Mouse (Mus musculus): Measurements from ENCODE around the gene Stn1. TPM values are rescaled to one million over a fixed set of nuclear protein-coding genes. Genes with fewer than 3 reads are reported as not detected.

Stn1 gene
- polyA plus RNA-seq, 1 experiment from 2014 or later, result 43.8 TPM

DNA sequence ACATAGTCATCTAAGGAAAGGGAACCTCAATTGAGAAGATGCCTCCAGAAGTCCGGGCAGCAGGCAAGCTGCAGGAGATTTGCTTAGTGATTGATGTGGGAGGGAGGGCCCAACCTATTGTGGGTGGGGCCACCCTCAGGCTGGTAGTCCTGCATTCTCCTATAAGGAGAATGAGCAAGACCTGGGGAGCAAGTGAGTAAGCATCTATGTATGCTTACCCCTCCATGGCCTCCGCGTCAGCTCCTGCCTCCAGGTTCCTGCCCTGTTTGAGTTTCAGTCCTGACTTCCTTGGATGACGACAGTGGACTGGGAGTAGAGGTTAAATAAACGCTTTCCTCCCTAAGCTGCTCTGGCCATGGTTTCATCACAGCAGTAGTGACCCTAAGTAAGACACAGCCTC, 22.2 kb downstream of the Stn1 start:
- 51% methylated on average over 5 of the region's 5 CpGs for WGBS
- Histone ChIP-seq H3K9ac (no peak overlapping the region), H3K9me3 (no peaks in the 10 kb centered on the region), H3K36me3 (peaks cover 3% of the 10 kb centered on the region; the same call in 1 of the 2 replicates), H3K4me1 (replicated peaks) (peaks cover 15% of the 10 kb centered on the region), H3K27ac (no peak overlapping the region), H3K27me3 (replicated peaks) (no peaks in the 10 kb centered on the region), H3K4me3 (replicated peaks) (no peak overlapping the region), H3K4me2 (replicated peaks) (no peak overlapping the region)
- ATAC-seq, result no peak

DNA sequence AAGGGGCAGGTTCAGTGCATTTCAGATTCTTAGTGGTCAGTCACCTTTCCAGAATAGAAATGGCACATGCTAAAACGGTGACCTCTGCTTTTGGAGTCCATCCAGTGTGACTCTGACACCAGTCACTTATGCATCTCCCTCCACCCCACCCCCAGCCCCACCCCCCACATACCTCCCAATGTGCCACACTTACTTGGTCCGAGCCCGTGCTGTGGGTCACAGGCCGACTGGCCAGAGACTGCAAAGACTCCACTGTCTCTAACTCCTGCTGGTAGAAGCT, 23.7 kb downstream of the Stn1 start:
- Histone ChIP-seq H3K4me2 (replicated peaks) (no peak overlapping the region), H3K9ac (no peak overlapping the region), H3K4me1 (replicated peaks) (peaks cover 24% of the 10 kb centered on the region)

DNA sequence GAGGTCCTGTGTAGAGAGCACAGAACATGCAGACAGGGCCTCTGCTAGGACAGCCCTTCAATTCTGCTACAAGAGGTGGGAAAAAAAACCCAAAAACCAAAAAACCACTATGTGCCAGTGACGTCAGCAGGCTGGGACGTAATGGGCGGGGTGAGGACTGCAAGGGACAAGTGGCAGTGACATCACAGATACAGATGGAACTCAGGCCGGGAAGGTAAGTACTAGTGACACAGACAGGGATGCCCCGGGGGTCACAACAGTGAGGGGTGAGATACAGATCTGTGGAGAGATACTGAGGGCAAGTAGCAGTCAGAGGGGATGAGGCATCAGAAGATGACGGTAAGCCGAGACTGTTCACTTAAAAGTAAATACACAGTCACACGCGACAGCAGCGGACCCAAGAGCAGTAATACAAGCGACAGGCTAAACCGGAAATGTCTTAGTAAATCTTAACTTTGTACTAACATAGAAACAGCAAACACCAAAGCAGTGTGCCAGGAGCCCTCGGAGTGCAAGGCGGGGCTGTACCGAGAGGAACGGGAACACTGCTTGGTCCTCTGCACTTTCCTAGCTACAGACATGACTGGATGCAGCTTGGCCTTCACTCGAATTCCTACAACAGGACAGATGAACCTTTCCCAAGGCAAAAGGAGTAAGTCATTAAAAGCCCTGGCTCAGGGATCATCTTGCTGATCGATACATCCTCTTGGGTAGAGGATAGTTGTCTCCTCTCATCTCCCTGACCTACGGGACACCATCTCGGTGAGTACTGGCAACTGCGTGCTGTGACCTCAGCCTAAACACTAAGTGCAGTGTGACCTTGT, 24.3 kb downstream of the Stn1 start:
- Histone ChIP-seq H3K36me3 (peaks cover 3% of the 10 kb centered on the region; the same call in 1 of the 2 replicates), H3K4me3 (replicated peaks) (no peak overlapping the region), H3K4me2 (replicated peaks) (no peak overlapping the region), H3K9ac (no peak overlapping the region), H3K27me3 (replicated peaks) (no peaks in the 10 kb centered on the region), H3K27ac (no peak overlapping the region), H3K4me1 (replicated peaks) (peaks cover 29% of the 10 kb centered on the region), H3K9me3 (no peaks in the 10 kb centered on the region)
- ATAC-seq, result no peak
- 64% methylated on average over 21 of the region's 21 CpGs for WGBS

More for the DNA sequence above, 23.7 kb downstream of the Stn1 start:
- no peak for ATAC-seq
- H3K27me3 ChIP-seq (replicated peaks), result no peaks in the 10 kb centered on the region
- H3K9me3 ChIP-seq, result no peaks in the 10 kb centered on the region
- no peak overlapping the region for H3K4me3 ChIP-seq (replicated peaks)
- H3K27ac ChIP-seq, result no peak overlapping the region
- 85% methylated on average over 4 of the region's 4 CpGs for WGBS
- H3K36me3 ChIP-seq, result peaks cover 3% of the 10 kb centered on the region; the same call in 1 of the 2 replicates

DNA sequence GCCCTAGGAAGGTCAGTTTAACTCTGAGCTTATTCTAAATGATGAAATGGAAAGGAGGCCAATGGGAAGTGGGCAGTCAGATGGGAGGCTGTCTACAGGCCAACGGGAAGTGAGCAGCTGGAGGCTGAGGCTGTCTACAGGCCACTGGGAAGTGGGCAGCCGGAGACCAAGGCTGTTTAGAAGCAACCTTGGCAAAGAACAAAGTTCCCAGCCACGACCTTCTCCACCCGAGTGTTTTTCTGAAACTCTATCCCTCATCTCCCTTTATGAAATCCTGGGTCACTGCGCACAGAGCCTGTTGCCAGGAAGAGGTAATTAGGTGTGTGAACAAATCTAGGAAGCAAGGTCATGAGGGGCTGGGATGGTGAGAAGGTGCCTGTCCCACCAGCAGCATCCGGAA, 25.3 kb downstream of the Stn1 start:
- peaks cover 3% of the 10 kb centered on the region; the same call in 1 of the 2 replicates for H3K36me3 ChIP-seq
- H3K9me3 ChIP-seq, result no peaks in the 10 kb centered on the region
- no peak for ATAC-seq
- no peak overlapping the region for H3K4me3 ChIP-seq (replicated peaks)
- peaks cover 36% of the 10 kb centered on the region for H3K4me1 ChIP-seq (replicated peaks)
- no peak overlapping the region for H3K4me2 ChIP-seq (replicated peaks)
- H3K9ac ChIP-seq, result no peak overlapping the region
- WGBS, result 73% methylated on average over 6 of the region's 6 CpGs
- H3K27me3 ChIP-seq (replicated peaks), result no peaks in the 10 kb centered on the region
- 0 out of 2 replicates have a peak overlapping the region, but pooled peaks have one; percentile 75 for H3K27ac ChIP-seq

- WGBS, result 80% methylated on average over 7 of the region's 7 CpGs
- no peak overlapping the region for H3K4me3 ChIP-seq (replicated peaks)
- peaks cover 3% of the 10 kb centered on the region; the same call in 1 of the 2 replicates for H3K36me3 ChIP-seq
- no peaks in the 10 kb centered on the region for H3K9me3 ChIP-seq
- no peak overlapping the region for H3K4me2 ChIP-seq (replicated peaks)
- no peaks in the 10 kb centered on the region for H3K27me3 ChIP-seq (replicated peaks)
- no peak overlapping the region for H3K9ac ChIP-seq
- peak overlapping the region; percentile 75 for H3K27ac ChIP-seq
- H3K4me1 ChIP-seq (replicated peaks), result peaks cover 36% of the 10 kb centered on the region
- no peak for ATAC-seq
Measured at GRCm38 (mm10) chr19:47511294-47511675, 26.0 kb downstream of the Stn1 start.

- Histone ChIP-seq H3K27me3 (replicated peaks) (no peaks in the 10 kb centered on the region), H3K9ac (no peak overlapping the region), H3K4me3 (replicated peaks) (no peak overlapping the region), H3K4me1 (replicated peaks) (peaks cover 36% of the 10 kb centered on the region), H3K4me2 (replicated peaks) (0 out of 2 replicates have a peak overlapping the region, but pooled peaks have one; percentile 28), H3K9me3 (no peaks in the 10 kb centered on the region), H3K27ac (peak overlapping the region; percentile 75), H3K36me3 (0 out of 2 replicates have a peak, but pooled peaks cover 3% of the 10 kb centered on the region)
- WGBS, result 57% methylated on average over 25 of the region's 25 CpGs
- no peak for ATAC-seq
Measured at GRCm38 (mm10) chr19:47510473-47511293, 26.6 kb downstream of the Stn1 start.

- Histone ChIP-seq H3K27me3 (replicated peaks) (no peaks in the 10 kb centered on the region), H3K4me3 (replicated peaks) (no peak overlapping the region), H3K4me1 (replicated peaks) (peaks cover 36% of the 10 kb centered on the region), H3K9ac (no peak overlapping the region), H3K27ac (peak overlapping the region; percentile 75), H3K4me2 (replicated peaks) (no peak overlapping the region), H3K36me3 (0 out of 2 replicates have a peak, but pooled peaks cover 3% of the 10 kb centered on the region), H3K9me3 (no peaks in the 10 kb centered on the region)
- no peak for ATAC-seq
- WGBS, result 73% methylated on average over 7 of the region's 7 CpGs
Measured at GRCm38 (mm10) chr19:47510135-47510472, 27.2 kb downstream of the Stn1 start.

DNA sequence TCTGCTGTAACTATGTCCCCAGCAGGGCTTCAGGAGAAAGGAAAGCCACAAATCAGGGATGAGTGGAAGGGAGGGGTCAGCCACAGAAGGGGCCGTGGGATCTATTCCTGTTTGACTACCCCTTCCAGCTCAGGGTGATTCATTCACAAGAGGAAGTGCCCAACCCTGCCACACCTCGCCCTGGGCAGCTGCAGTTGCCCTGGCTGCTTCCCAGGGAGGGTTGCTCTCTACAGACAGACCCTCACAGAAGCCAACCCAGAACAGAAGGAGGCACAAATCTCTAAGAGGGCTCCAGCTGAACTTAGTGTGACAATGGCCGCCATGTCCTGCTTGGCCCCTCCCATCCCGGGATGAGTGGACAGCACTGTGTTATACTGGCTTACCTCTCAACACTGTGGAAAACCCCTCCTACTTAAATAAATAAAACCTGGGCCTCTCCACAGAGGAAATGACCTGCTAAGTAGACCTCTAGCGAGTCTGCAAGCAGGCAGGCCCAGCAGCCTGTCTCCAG, 28.5 kb downstream of the Stn1 start:
- H3K4me2 ChIP-seq (replicated peaks), result peak overlapping the region; percentile 22; the same call in 1 of the 2 replicates
- peaks cover 36% of the 10 kb centered on the region for H3K4me1 ChIP-seq (replicated peaks)
- H3K9me3 ChIP-seq, result no peaks in the 10 kb centered on the region
- peak overlapping the region; percentile 90 for H3K27ac ChIP-seq
- peak; percentile 88 for ATAC-seq
- WGBS, result 29% methylated on average over 5 of the region's 5 CpGs
- H3K36me3 ChIP-seq, result 0 out of 2 replicates have a peak, but pooled peaks cover 3% of the 10 kb centered on the region
- H3K9ac ChIP-seq, result no peak overlapping the region
- no peaks in the 10 kb centered on the region for H3K27me3 ChIP-seq (replicated peaks)
- H3K4me3 ChIP-seq (replicated peaks), result no peak overlapping the region

DNA sequence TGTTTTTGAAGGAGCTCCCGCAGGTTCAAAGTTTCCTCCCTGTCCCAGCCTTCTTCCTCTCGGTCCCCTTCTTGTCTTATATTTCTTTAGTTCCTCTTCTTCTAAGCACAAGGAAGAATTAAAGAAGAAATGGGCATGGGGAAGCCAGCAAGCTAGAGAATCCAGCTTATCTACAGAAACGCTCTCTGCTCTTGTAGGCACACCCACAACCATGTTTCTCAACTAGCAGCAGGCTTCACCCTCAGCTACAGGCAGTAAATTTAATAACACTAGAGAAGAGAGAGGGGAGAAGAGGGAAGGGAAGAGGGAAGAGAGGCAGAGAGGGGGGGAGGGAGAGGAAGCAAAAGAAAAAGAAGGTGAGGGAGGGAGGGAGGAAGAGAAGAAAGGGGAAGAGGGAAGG, 29.1 kb downstream of the Stn1 start:
- Histone ChIP-seq H3K9ac (no peak overlapping the region; the same call in 1 of the 2 replicates), H3K36me3 (0 out of 2 replicates have a peak, but pooled peaks cover 3% of the 10 kb centered on the region), H3K27me3 (replicated peaks) (no peaks in the 10 kb centered on the region), H3K4me3 (replicated peaks) (no peak overlapping the region), H3K4me1 (replicated peaks) (peaks cover 34% of the 10 kb centered on the region), H3K27ac (peak overlapping the region; percentile 90), H3K4me2 (replicated peaks) (peak overlapping the region; percentile 22; the same call in 1 of the 2 replicates), H3K9me3 (no peaks in the 10 kb centered on the region)
- WGBS, result 40% methylated on average over 3 of the region's 3 CpGs
- peak; percentile 58 for ATAC-seq

DNA sequence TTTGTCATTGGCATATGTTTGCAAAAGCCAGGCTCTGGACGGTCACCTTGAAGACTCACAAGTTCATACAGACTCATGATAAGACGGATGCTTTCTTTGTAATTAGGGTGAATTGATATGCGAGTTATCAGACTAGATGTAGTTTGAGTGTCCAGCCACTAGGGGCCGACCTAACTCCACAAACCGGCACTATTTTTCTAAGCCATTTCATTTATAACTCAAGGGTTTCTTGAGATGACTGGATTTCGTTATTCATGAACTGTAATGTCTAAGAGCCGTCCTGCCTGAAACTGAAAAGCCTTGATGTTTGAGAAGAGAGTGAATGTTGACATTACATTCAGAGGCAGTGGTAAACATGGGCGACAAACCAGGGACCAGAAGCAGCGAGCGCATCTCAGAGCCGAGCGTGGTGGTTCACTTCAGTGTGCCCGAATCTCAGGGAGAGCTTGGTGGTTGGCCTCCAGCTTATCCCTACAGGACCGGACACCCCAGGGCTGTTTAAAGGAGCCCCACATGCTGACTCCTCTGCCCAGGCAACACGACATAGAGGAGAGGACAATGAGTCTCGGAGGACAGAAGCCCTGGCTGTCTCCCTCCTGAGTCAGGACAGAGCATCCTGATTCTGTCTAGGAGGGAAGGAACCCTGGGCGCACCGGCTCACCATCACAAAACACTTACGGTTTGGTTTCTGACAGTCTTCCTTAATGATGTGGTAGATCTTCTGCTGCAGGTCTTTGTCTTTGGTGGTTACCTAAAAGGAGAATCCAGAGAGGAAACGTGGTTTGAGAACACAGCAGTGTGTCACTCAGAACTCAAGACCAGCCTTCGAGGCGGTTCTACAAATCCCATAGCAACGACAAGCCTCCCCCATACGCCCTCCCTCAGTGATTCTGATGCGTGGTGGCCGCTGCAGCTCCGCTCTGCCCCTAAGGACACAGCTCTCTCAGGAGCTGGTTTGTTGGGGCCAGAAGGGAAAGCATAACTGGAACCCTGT, 29.9 kb downstream of the Stn1 start:
- peaks cover 29% of the 10 kb centered on the region for H3K4me1 ChIP-seq (replicated peaks)
- peak overlapping the region; percentile 22; the same call in 1 of the 2 replicates for H3K4me2 ChIP-seq (replicated peaks)
- no peaks in the 10 kb centered on the region for H3K9me3 ChIP-seq
- no peak for ATAC-seq
- H3K27ac ChIP-seq, result peak overlapping the region; percentile 90
- H3K36me3 ChIP-seq, result 0 out of 2 replicates have a peak, but pooled peaks cover 3% of the 10 kb centered on the region
- WGBS, result 49% methylated on average over 27 of the region's 27 CpGs
- H3K27me3 ChIP-seq (replicated peaks), result no peaks in the 10 kb centered on the region
- no peak overlapping the region; the same call in 1 of the 2 replicates for H3K9ac ChIP-seq
- H3K4me3 ChIP-seq (replicated peaks), result no peak overlapping the region

DNA sequence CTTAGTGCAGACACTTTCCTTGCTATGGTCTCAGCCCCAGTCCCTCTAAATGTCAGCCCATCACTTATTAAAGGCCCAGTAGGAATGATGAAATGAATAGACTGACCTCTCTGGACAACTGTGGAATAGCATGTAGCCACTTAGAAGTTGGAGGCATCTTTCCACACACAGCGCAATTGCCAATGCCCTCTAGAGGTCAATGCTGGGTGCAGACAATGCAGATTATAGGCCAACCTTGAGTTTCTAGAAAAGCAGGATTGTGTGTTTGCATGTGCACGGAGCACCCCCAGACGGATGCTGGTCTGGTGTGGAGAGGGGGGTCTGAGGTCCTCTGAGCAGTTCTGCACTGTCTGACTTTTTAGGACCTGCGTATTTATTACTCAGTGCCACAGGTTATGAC, 33.7 kb downstream of the Stn1 start:
- Histone ChIP-seq H3K27me3 (replicated peaks) (no peaks in the 10 kb centered on the region), H3K27ac (no peak overlapping the region), H3K4me3 (replicated peaks) (no peak overlapping the region), H3K36me3 (0 out of 2 replicates have a peak, but pooled peaks cover 3% of the 10 kb centered on the region), H3K9ac (no peak overlapping the region), H3K4me1 (replicated peaks) (peaks cover 15% of the 10 kb centered on the region), H3K4me2 (replicated peaks) (no peak overlapping the region), H3K9me3 (no peaks in the 10 kb centered on the region)
- 73% methylated on average over 4 of the region's 4 CpGs for WGBS
- 0 out of 2 replicates have a peak, but pooled peaks have one; percentile 13 for ATAC-seq

All from intestine, embryonic 15.5 days (tissue).